Mouse (Mus musculus) embryonic stem cell, embryonic (primary cell): ENCODE results near the gene Gmppa.

Experiments
- CTCF ChIA-PET, 4 experiments: fragments of 300-600 bp in 2 of 4; fragments of 350-600 bp in 2 of 4; sonication (Branson Sonifier 250); formaldehyde crosslinking; loops; one replicate each; lab custom pipeline; 2022; ENCODE audit warnings: inconsistent platforms in 2 of 4; lab: Charles Lee
- POLR2A ChIA-PET, 4 experiments: fragments of 300-600 bp in 2 of 4; fragments of 350-600 bp in 2 of 4; sonication (Branson Sonifier 250); formaldehyde crosslinking; loops; one replicate each; lab custom pipeline; 2022; ENCODE audit warnings: antibody characterized with exemption in 4 of 4, inconsistent platforms in 1 of 4; lab: Charles Lee

Gene Gmppa

DNA sequence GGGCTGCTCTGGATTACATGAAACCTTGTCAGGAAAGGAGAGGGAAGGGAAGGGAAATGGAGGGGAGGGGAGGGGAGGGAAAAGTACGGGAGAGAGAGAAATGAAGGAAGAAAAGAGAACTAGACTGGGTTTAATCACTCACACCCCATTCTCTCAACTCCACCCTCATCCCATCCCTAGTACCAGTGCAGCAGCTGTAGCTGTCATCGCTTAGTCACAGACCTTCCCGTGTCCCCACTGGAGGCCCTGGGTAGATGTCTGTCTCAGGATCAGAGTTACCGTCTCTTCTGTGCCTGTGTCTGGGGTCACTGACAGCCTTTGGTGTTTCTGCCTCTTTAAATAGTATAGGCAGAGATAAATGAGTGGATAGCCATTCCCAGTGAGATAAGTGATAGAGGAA is 27.5 kb upstream of the Gmppa start:
- CTCF ChIA-PET = interaction anchor here in 3 of 4 experiments (0.5 to 1.8 kb wide), 4 partner anchors 17 to 63 kb away, joined by 3 to 7 read pairs (median 3); no protein-coding TSS in a partner anchor
- POLR2A ChIA-PET = interaction anchor here in 1 of 4 experiments (0.7 kb wide), 1 partner anchor 191 kb away, joined by 5 read pairs; no protein-coding TSS in a partner anchor

DNA sequence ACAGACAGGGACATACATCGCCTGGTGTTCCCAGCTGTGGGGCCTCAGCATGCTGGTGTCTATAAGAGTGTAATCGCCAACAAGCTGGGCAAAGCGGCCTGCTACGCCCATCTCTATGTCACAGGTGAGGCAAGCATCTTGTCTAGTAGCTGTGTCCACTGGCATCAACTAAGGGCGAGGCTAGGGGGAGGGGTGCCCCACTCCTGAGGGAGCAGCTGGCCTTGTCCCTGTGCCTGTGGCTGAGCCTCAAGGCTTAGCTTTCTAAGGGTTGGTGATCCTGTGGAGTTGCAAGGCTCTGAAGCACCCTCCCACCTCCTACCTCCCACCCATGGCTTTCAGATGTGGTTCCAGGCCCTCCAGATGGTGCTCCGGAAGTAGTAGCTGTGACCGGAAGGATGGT is 25.8 kb upstream of the Gmppa start:
- CTCF ChIA-PET = interaction anchor here (0.7 to 6.6 kb wide), 7 partner anchors 10 to 57 kb away, joined by 3 to 70 read pairs (median 3); partner anchors contain the start of gene Gmppa (in 1 of the 4)
- POLR2A ChIA-PET = interaction anchor here in 3 of 4 experiments (0.6 to 2.1 kb wide), 3 partner anchors 11 to 159 kb away, joined by 3 to 5 read pairs (median 3); no protein-coding TSS in a partner anchor

DNA sequence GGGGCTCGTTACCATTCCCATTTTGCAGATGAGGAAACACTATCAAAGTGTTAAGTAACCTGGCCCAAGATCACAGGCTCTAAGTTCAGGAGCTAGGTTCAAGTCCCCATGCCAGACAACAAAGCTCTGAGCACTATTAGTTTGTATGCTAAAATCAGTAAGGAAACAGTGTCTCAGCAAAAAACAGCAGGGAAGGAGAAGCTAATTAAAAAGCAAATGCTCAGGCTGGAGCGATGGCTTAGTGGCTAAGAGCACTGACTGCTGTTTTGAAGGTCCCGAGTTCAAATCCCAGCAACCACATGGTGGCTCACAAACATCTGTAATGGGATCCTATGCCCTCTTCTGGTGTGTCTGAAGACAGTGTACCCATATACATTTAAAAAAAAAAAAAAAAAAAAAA is 23.5 kb upstream of the Gmppa start:
- ChIA-PET CTCF (interaction anchor here in 3 of 4 experiments (0.5 to 6.6 kb wide), 9 partner anchors 12 to 198 kb away, joined by 3 to 70 read pairs (median 5); no protein-coding TSS in a partner anchor), POLR2A (interaction anchor here in 2 of 4 experiments (0.8 to 1.3 kb wide), 5 partner anchors 11 to 232 kb away, joined by 3 to 7 read pairs (median 3); partner anchors contain the start of gene Abcb6 (in 1 of the 2))

DNA sequence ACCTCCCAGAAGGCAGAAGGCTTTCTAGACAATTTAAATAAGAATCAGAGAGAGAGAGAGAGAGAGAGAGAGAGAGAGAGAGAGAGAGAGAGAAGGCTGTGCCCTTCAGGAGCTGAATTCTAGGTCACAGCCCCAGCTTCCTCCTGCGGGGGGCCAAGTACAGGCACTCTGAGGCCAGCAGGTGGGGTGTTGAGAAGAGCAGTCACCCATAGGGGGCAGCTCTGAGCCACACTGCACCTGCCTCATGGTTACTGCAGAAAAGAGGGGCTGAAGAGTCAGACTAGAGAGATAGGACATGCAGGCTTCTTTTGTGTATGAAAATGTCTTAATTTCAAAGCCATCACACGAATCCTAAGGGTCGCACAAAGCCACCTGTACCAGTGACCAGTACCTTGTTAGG is 22.0 kb upstream of the Gmppa start:
- POLR2A ChIA-PET = interaction anchor here in 3 of 4 experiments (0.6 to 2.7 kb wide), 20 partner anchors 9 to 181 kb away, joined by 3 to 13 read pairs (median 4); partner anchors contain the start of genes Gmppa (in 1 of the 3) and Stk11ip (in 1 of the 3)
- CTCF ChIA-PET = interaction anchor here (0.5 to 6.6 kb wide), 114 partner anchors 8 to 1927 kb away, joined by 3 to 70 read pairs (median 5); partner anchors contain the start of genes Gmppa (in 4 of the 4), Chpf (in 2 of the 4), Des (in 2 of the 4) and Dnpep (in 2 of the 4)

DNA sequence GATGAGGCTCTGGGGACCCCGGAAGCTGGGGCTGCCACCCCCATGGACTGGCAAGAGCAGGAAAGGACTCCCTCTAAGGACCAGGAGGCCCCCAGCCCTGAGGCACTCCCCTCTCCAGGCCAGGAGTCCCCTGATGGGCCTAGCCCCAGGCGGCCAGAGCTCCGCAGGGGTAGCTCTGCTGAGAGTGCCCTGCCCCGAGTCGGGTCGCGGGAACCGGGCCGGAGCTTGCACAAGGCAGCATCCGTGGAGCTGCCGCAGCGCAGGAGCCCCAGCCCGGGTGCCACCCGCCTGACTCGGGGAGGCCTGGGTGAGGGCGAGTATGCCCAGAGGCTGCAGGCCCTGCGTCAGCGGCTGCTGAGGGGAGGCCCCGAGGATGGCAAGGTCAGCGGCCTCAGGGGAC is 13.9 kb upstream of the Gmppa start:
- POLR2A ChIA-PET = interaction anchor here in 2 of 4 experiments (0.7 to 2.1 kb wide), 5 partner anchors 18 to 168 kb away, joined by 3 to 6 read pairs (median 4); no protein-coding TSS in a partner anchor
- CTCF ChIA-PET = interaction anchor here in 3 of 4 experiments (0.5 to 5.2 kb wide), 19 partner anchors 8 to 232 kb away, joined by 3 to 57 read pairs (median 4); partner anchors contain the start of gene Gmppa (in 2 of the 3)

DNA sequence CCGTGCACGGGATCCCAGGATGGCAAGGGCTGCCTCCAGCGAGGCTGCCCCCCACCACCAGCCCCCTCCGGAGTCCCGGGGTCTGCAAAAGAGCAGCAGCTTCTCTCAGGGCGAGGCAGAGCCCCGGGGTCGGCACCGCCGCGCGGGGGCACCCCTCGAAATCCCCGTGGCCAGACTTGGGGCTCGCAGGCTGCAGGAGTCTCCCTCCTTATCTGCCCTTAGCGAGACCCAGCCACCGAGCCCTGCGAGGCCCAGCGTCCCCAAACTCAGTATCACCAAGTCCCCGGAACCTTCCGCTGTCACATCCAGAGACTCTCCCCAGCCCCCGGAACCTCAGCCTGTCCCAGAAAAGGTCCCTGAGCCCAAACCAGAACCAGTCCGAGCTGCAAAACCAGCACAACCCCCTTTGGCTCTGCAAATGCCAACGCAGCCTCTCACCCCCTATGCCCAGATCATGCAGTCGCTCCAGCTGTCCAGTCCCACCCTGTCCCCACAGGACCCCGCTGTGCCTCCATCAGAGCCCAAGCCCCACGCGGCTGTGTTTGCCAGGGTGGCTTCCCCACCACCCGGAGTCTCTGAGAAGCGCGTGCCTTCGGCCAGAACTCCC is 13.4 kb upstream of the Gmppa start:
- POLR2A ChIA-PET = interaction anchor here in 3 of 4 experiments (0.7 to 3.8 kb wide), 10 partner anchors 10 to 167 kb away, joined by 3 to 23 read pairs (median 4); partner anchors contain the start of genes Chpf (in 1 of the 3), Gmppa (in 1 of the 3) and Tmem198 (in 1 of the 3)
- CTCF ChIA-PET = interaction anchor here in 3 of 4 experiments (0.5 to 5.2 kb wide), 24 partner anchors 8 to 1688 kb away, joined by 3 to 57 read pairs (median 4); partner anchors contain the start of gene Gmppa (in 2 of the 3)

DNA sequence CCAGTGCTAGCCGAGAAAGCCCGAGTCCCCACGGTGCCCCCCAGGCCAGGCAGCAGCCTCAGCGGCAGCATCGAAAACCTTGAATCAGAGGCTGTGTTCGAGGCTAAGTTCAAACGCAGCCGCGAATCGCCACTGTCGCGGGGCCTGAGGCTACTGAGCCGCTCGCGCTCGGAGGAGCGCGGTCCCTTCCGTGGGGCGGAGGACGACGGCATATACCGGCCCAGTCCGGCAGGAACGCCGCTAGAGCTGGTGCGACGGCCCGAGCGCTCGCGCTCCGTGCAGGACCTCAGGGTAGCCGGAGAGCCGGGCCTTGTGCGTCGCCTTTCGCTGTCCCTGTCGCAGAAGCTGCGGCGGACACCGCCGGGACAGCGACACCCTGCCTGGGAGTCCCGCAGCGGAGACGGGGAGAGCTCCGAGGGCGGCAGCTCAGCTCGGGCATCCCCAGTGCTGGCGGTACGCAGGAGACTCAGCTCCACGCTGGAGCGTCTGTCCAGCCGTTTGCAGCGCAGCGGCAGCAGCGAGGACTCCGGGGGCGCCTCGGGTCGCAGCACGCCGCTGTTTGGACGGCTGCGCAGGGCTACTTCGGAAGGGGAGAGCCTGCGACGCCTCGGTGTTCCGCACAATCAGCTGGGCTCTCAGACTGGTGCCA is 12.8 kb upstream of the Gmppa start:
- ChIA-PET POLR2A (interaction anchor here in 3 of 4 experiments (0.7 to 3.8 kb wide), 12 partner anchors 8 to 78 kb away, joined by 3 to 23 read pairs (median 4); partner anchors contain the start of genes Chpf (in 1 of the 3), Gmppa (in 1 of the 3) and Tmem198 (in 1 of the 3)), CTCF (interaction anchor here (0.5 to 5.2 kb wide), 27 partner anchors 9 to 1687 kb away, joined by 3 to 57 read pairs (median 4); partner anchors contain the start of gene Gmppa (in 1 of the 4))

DNA sequence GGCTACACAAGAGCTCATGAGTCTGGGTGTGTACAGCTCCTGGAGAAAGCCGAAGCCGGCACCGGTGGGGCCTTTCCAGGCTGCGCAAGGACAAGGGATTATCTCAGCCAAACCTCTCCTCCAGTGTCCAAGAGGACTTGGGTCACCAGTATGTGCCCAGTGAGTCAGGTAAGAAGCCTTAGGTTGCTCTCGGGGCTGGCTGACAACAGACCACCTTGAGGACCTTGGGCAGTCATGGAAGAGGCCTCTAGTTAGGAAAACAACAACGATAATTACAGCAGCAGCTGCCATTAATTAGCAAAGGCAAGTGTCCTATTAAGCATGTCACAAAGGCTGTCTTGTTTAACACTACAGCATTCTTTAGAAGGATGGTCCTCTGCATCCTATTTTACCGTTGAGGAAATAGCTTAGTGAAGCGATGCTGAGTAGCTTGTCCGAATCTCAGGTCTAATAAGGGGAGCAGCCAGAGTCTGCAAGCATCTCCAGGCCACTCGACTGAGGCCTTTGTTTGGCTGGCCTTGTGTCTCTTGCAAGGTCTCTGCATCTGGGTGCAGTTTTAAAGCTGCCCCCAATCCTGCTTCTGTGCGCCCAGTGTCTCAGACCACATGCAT is 11.8 kb upstream of the Gmppa start:
- CTCF ChIA-PET = interaction anchor here (0.5 to 5.2 kb wide), 23 partner anchors 9 to 1036 kb away, joined by 3 to 57 read pairs (median 5); partner anchors contain the start of gene Gmppa (in 1 of the 4)

DNA sequence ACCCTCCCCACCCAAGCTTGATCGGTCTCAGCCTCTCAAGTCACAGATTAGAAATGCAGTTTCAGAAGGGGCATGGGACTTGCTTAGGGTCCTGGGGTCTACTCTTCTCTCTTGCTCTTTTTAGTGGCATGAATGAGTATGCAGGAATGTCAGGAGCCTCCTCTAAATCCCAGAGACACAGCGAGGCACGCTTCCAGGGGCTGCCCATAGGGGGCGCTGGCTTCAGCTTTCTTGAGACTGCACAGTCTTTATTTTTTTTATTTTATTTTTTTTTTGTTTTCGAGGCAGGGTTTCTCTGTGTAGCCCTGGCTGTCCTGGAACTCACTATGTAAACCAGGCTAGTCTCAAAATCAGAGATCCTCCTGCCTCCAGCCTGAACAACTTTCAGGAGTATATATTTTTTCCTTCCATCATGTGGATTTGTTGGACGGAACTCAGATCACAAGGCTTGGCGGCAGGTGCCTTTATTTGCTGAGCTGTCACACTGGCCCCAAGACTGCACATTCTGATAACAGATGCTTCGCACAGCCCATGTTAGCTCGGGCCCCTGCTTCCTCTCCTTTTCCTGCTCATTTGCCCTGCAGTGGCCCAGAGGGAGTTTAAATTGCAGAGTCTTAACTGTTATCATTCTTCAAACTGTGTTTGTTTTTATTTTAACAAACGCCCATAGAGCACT is 9.8 kb upstream of the Gmppa start:
- POLR2A ChIA-PET = interaction anchor here in 3 of 4 experiments (0.7 to 4.6 kb wide), 14 partner anchors 8 to 83 kb away, joined by 3 to 26 read pairs (median 4); partner anchors contain the start of genes Gmppa (in 3 of the 3), Chpf (in 1 of the 3) and Tmem198 (in 1 of the 3)
- CTCF ChIA-PET = interaction anchor here (0.6 to 5.2 kb wide), 50 partner anchors 8 to 601 kb away, joined by 3 to 57 read pairs (median 4); partner anchors contain the start of genes Gmppa (in 2 of the 4) and Asic4 (in 1 of the 4)

More for the DNA sequence above, 11.8 kb upstream of the Gmppa start:
- POLR2A ChIA-PET = interaction anchor here in 3 of 4 experiments (0.7 to 4.6 kb wide), 17 partner anchors 9 to 172 kb away, joined by 3 to 26 read pairs (median 4); partner anchors contain the start of genes Gmppa (in 2 of the 3), Chpf (in 1 of the 3) and Tmem198 (in 1 of the 3)

DNA sequence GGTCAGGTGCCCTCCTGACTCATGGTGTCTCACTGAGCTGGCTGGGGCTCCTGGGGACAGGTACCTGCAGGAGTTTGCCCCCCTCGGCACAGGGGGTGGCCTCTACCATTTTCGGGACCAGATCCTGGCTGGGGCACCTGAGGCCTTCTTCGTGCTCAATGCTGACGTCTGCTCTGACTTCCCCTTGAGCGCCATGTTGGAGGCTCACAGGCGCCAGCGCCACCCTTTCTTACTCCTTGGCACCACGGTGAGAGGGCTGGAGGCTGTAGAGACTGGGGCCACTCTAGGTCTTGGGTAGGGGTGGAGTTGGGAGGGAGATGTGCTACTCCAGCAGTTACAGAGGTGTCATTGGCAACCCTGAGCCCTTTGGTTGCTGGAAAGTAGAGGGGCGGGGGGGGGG is 3.1 kb downstream of the Gmppa start:
- ChIA-PET CTCF (interaction anchor here in 2 of 4 experiments (0.6 to 1.0 kb wide), 3 partner anchors 13 to 423 kb away, joined by 3 read pairs; no protein-coding TSS in a partner anchor), POLR2A (interaction anchor here in 1 of 4 experiments (0.6 kb wide), 1 partner anchor 25 kb away, joined by 4 read pairs; no protein-coding TSS in a partner anchor)

DNA sequence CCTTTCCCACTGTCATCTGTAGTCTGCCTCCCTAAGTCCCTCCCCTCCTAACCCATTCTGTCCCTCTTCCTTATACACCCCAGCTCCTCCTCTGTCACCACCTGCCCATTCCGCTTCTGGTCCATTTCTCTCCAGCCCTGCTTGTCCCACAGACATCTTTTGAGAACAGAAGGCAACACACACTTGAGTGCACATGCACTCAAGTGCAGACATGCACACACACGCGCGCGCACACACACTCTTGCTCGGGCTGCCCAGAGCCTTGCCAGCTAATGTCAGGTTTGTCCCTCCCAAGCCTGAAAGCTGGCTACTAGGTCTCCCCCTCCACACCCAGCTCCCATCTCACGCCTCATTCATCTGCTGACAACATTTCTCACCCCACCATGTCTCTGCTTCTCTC is 4.9 kb downstream of the Gmppa start:
- CTCF ChIA-PET = interaction anchor here in 1 of 4 experiments (0.6 to 1.7 kb wide), 2 partner anchors 20 to 37 kb away, joined by 3 to 4 read pairs; no protein-coding TSS in a partner anchor
- POLR2A ChIA-PET = interaction anchor here in 2 of 4 experiments (0.8 to 1.2 kb wide), 3 partner anchors 9 to 46 kb away, joined by 3 read pairs; no protein-coding TSS in a partner anchor

DNA sequence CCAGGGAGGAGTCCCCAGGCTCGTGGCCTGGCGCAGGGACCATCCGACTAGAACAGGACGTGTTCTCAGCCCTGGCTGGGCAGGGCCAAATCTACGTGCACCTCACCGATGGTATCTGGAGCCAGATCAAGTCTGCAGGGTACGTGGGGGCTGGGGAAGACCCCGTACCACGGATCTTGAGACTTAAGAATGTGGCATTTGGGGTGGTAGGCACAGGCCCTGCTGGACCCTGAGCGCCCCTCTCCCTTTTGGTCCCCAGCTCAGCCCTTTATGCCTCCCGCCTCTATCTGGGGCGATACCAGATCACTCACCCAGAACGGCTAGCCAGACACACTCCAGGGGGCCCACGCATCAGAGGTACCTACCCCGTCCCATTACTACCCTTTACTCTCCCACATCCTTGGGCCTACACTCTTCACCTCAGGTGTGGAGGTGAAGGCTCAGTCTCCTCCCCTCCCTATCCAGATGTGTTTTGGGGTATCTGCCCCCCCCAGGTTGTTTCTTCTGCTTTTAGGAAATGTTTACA is 5.8 kb downstream of the Gmppa start:
- ChIA-PET CTCF (interaction anchor here in 1 of 4 experiments (1.7 kb wide), 2 partner anchors 36 to 101 kb away, joined by 4 read pairs; no protein-coding TSS in a partner anchor), POLR2A (interaction anchor here in 3 of 4 experiments (0.6 to 2.0 kb wide), 8 partner anchors 13 to 354 kb away, joined by 3 to 12 read pairs (median 6); partner anchors contain the start of genes Chpf (in 1 of the 3) and Tmem198 (in 1 of the 3))

DNA sequence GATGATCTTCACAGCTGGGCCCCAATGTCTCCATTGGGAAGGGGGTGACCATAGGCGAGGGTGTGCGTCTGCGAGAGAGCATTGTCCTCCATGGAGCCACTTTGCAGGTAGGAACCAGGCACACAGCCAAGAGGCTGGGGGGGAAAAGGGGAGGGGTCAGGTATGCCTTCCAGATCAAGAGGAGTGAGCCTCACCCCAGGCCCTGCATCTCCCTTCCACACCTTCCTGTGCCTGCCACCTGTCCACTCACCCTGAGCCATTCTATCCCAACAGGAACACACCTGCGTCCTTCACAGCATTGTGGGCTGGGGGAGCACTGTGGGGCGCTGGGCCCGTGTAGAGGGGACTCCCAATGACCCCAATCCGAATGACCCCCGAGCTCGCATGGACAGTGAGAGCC is 6.4 kb downstream of the Gmppa start:
- ChIA-PET CTCF (interaction anchor here in 3 of 4 experiments (0.6 to 2.9 kb wide), 19 partner anchors 8 to 117 kb away, joined by 3 to 18 read pairs (median 8); partner anchors contain the start of genes Chpf (in 1 of the 3) and Tmem198 (in 1 of the 3)), POLR2A (interaction anchor here in 3 of 4 experiments (0.5 to 2.0 kb wide), 24 partner anchors 9 to 262 kb away, joined by 3 to 12 read pairs (median 4); partner anchors contain the start of genes Abcb6 (in 1 of the 3), Chpf (in 1 of the 3) and Tmem198 (in 1 of the 3))

DNA sequence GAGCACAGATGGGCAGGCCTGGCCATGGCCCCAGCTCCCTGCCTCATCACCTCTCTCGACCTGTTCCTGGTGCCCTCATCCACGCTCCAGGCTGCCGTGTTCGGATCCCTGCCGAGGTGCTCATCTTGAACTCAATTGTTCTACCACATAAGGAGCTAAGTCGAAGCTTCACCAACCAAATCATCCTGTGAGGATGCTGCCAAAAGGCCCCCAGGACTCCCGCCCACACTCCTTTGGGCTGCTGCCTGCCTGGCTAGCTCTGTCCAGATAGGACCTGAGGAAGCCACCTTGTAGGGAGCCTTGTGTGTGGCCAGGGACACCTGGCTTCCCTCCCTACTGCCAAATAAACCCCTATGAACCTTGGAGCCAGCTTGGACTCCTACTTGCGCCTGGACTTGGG is 7.1 kb downstream of the Gmppa start:
- ChIA-PET CTCF (interaction anchor here in 3 of 4 experiments (0.6 to 2.9 kb wide), 32 partner anchors 9 to 829 kb away, joined by 3 to 18 read pairs (median 4); partner anchors contain the start of genes Chpf (in 1 of the 3) and Tmem198 (in 1 of the 3)), POLR2A (interaction anchor here (0.5 to 2.0 kb wide), 35 partner anchors 9 to 262 kb away, joined by 3 to 12 read pairs (median 4); partner anchors contain the start of genes Abcb6 (in 1 of the 4), Chpf (in 1 of the 4) and Tmem198 (in 1 of the 4))
